Mouse (Mus musculus): ENCODE measurements at regions not wholly inside any gene's neighbourhood (a gene's known extent, or its start where the extent isn't known, plus 50 kb on each side); places are given as distances from the start of the nearest gene placed in this dataset.

DNA sequence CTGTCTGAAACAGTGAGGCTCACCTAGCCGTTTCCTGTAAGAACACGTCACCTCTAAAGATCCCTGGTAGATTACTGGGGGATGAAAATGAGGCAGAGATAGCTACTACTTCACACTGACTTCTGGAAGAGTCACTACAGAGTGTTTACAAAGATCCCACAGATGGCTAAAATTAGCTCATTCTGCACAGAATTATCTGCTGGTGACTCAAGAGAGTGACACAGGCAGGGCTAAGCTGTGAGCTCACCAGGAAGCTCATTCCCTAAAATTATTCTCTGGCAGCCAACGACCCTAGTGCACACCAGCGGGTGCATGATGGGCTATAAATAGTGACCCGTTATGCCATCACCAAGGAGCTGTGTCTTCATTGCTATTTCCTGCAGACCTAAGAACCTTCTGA lies 53.2 kb upstream of the Ddah1 start:
- DNase-seq (ENCODE audit: low spot score in 2 of 2): peak in 1 of 2 experiments; percentile 12

DNA sequence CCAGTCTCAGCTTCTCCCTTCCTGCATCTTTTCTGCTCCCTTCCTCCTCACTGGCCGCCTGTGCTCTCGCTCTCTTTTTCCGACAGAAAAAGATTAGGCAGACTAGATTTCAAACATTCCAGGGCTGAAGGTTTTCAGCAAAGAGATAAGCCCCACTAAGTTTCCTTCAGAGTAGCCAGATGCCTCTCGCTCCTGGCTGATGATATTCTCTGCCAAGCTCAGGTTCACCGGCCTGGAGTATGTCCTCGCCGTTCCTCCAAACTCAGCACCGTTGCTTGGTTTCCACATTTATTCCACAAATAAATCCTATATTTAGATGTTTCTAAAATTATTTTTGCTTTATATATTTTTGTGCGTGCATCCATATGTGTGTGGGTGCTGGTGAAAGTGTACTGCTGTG lies 54.3 kb upstream of the Ccn1 start:
- no peak for DNase-seq (ENCODE audit: low spot score in 2 of 2)

DNA sequence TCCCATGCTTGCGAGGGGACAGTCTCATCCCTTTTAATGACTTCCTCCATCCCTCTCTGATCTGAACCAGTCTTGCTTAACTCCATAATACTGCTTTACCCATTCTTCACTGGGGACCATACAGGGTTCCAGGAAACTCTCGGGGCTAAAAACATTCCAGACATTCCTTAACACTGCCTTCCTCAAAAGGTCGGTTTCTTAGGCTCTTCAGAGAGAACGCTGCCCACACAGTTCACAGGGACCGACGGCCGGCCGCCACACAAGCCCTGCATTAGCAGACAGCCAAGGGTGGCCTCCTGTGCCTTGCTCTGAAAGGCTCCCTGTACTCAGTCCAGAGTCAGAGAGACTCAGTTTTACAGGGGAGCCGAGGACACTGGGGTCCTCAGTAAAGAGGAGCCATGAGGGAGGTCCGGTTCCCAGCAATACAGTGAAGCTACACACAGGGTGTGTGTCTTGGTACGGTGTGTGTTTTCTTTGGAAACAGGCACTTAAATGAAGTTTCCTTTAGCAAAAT lies 53.7 kb upstream of the Ccn1 start:
- no peak for DNase-seq (ENCODE audit: low spot score in 2 of 2)

DNA sequence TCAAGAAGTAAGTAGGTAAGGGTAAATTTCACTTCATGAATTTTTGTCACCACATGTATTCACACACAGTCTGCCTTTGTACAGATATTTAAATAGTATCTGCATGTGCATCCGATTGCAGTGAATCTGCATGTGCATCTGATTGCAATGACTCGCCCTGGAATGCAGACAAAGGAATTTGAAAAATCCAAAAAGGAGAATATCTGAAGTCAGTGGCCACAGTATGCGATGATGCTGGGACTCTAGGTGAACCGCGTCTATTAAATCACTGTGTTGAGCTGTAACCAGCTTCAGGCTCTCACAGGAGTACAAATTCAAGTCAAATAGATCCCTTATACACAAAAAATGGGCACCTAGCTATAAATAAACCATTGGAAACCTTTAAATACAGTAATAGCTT lies 53.0 kb upstream of the Ccn1 start:
- DNase-seq (ENCODE audit: low spot score in 2 of 2): no peak

DNA sequence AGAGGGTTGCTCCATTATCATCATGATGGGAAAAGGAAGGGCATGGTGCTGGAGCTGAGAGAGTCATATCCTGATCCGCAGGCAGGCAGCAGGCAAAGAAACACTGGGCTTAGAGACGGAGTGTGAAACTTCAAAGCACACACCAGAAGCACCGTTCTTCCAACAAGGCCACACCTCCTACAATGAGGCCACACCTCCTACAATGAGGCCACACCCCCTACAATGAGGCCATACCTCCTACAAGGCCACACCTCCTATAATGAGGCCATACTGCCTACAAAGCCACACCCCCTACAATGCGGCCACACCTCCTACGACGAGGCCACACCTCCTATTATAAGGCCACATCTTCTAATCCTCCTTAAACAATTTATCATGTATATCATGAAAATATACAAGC lies 52.2 kb upstream of the Ccn1 start:
- DNase-seq (ENCODE audit: low spot score in 2 of 2): no peak

Data from right cerebral cortex, postnatal 36 days (tissue).